Mouse (Mus musculus) lung, postnatal 0 days (tissue): Measurements from ENCODE around the gene Ssx9. TPM values are rescaled to one million over a fixed set of nuclear protein-coding genes. Genes with fewer than 3 reads are reported as not detected.
"Not testable (repeated sequence)": the region's sequence is repeated elsewhere in the genome, so short reads cannot be mapped to it uniquely, and the experiment has no call there.

Experiments used
- ATAC-seq: fragments of 200-750 bp; cut with Nextera tagmentation; 2 replicates; pipeline ENCODE4 v1.8.0; 2017; ENCODE audit warnings: moderate library complexity
- DNase-seq: peaks from one replicate; pipeline ENCODE4 v3.0.0-alpha.2; 2016; ENCODE audit warnings: low spot score
- H3K27ac ChIP-seq: fragments of 300-500 bp; sonication (generic); 2 replicates; pipeline ENCODE4 v1.5.1; 2014; ENCODE audit warnings: antibody characterized with exemption, mild to moderate bottlenecking, low read length, mixed read lengths
- H3K27me3 ChIP-seq: fragments of 300-500 bp; sonication (generic); replicated peaks from 2 replicates; pipeline ENCODE4 v1.6.1; 2014; ENCODE audit warnings: low read length, mixed read lengths; ENCODE audit not compliant: insufficient read depth
- H3K36me3 ChIP-seq: fragments of 300-500 bp; sonication (generic); 2 replicates; pipeline ENCODE4 v1.6.1; 2014; ENCODE audit warnings: low read length, mixed read lengths; ENCODE audit not compliant: insufficient read depth
- H3K4me1 ChIP-seq: fragments of 300-500 bp; sonication (generic); 2 replicates; pipeline ENCODE4 v1.6.1; 2014; ENCODE audit warnings: antibody characterized with exemption, low read depth, low read length, mixed read lengths; ENCODE audit not compliant: insufficient read depth
- H3K4me2 ChIP-seq: fragments of 300-500 bp; sonication (generic); replicated peaks from 2 replicates; pipeline ENCODE4 v1.6.1; 2014; ENCODE audit warnings: low read depth, mild to moderate bottlenecking, low read length, moderate library complexity, mixed read lengths
- H3K4me3 ChIP-seq: fragments of 300-500 bp; sonication (generic); 2 replicates; pipeline ENCODE4 v1.5.1; 2014; ENCODE audit warnings: low read depth, low read length
- H3K9ac ChIP-seq: fragments of 300-500 bp; sonication (generic); replicated peaks from 2 replicates; pipeline ENCODE4 v1.6.1; 2014; ENCODE audit warnings: low read depth, mild to moderate bottlenecking
- H3K9me3 ChIP-seq: fragments of 300-500 bp; sonication (generic); 2 replicates; pipeline ENCODE4 v1.6.1; 2016; ENCODE audit warnings: low read length, mixed read lengths
- CTCF ChIP-seq: IDR thresholded peaks from 2 replicates; pipeline ENCODE4 v1.5.1; 2016; ENCODE audit warnings: antibody characterized with exemption, mild to moderate bottlenecking
- EP300 ChIP-seq: IDR thresholded peaks from 2 replicates; pipeline ENCODE4 v1.6.1; 2016; ENCODE audit warnings: antibody characterized with exemption, mild to moderate bottlenecking, control low read depth
- WGBS: fragments of 180-500 bp; shearing (Covaris S2); extraction: QIAGEN DNeasy Blood & Tissue Kit; methylation state at CpG from one replicate; pipeline ENCODE4 v1.1.7; 2014; 5-methylcytosine and 5-hydroxymethylcytosine counted together
- polyA plus RNA-seq: library from polyadenylated mRNA; unstranded; fragments of >200 nt; fragmentation: Nextera tagmentation; extraction: Ambion mirVana; gene quantifications from 2 replicates; pipeline ENCODE4 v1.2.1, GENCODE M21; 2015

Ssx9 gene
- polyA plus RNA-seq, result not detected in 2 replicates

DNA sequence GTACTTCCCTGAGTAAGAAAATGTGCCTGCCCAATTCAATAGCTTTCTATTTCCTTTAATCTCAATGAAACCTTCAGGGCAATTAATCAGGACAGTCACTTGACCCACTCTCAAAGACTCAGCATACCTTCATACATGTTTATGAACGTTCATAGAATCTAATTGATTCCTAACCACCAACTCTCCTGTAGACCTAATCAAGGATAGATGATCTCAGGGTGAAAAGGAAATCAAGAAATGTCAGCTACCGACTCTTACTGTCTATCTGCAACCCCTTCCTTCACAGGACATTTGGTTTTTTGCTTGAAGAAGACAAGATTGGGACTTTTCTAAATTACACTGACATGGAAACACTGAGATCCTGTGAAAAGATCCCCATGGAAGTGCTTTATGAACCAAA is at the start of gene Ssx9:
Gene Ssx9 (plus strand): TSS at position 301 of the 400 bp plus-strand sequence.
- H3K27ac ChIP-seq, H3K4me3 ChIP-seq, DNase-seq, H3K36me3 ChIP-seq, H3K9ac ChIP-seq, H3K4me1 ChIP-seq, H3K9me3 ChIP-seq, H3K27me3 ChIP-seq, H3K4me2 ChIP-seq, ATAC-seq: not testable (repeated sequence)
- 44% methylated on average over 2 of the region's 2 CpGs for WGBS

- Histone ChIP-seq H3K4me2 (no peak overlapping the region), H3K4me3 (no peak overlapping the region), H3K9ac (no peak overlapping the region), H3K27me3 (no peaks in the 10 kb centered on the region), H3K36me3 (no peaks in the 10 kb centered on the region), H3K4me1 (no peaks in the 10 kb centered on the region), H3K27ac (no peak overlapping the region), H3K9me3 (no peaks in the 10 kb centered on the region)
- TF ChIP-seq EP300 (no peak), CTCF (peak; percentile 52)
- WGBS, result 53% methylated on average over 5 of the region's 5 CpGs
- no peak for ATAC-seq
- peak; percentile 4 for DNase-seq
Observed at GRCm38 (mm10) chrX:8732907-8733306, 15.3 kb upstream of the Ssx9 start.

GRCm38 (mm10) chrX:8803391-8803790 is 55.2 kb downstream of the Ssx9 start, which contains the start of gene Ssxb5:
Ssxb5 (plus strand) TSS chrX:8803691.
- H3K4me2 ChIP-seq, H3K4me3 ChIP-seq, DNase-seq, H3K4me1 ChIP-seq, H3K27ac ChIP-seq, H3K9me3 ChIP-seq, H3K9ac ChIP-seq, H3K36me3 ChIP-seq, ATAC-seq, H3K27me3 ChIP-seq: not testable (repeated sequence)
- WGBS, result 71% methylated on average over 4 of the region's 4 CpGs

Other genes starting within 250 kb of the Ssx9 start
- not detected in 2 replicates for gene Gm14459, start 223.5 kb upstream of the Ssx9 start, polyA plus RNA-seq
- not detected in 2 replicates for gene Ssxb6, start 200.2 kb upstream of the Ssx9 start, polyA plus RNA-seq
- not detected in 2 replicates for gene Ssxb3, start 156.6 kb upstream of the Ssx9 start, polyA plus RNA-seq
- gene Ssxb8, start 57.6 kb upstream of the Ssx9 start, polyA plus RNA-seq, result not detected in 2 replicates
- not detected in 2 replicates for gene Ssxb5, start 55.3 kb downstream of the Ssx9 start, polyA plus RNA-seq
- gene Gm6592, start 95.6 kb downstream of the Ssx9 start, polyA plus RNA-seq, result not detected in 2 replicates
- gene Gm5751, start 125.8 kb downstream of the Ssx9 start, polyA plus RNA-seq, result not detected in 2 replicates
- gene B630019K06Rik, start 143.9 kb downstream of the Ssx9 start, polyA plus RNA-seq, result 2.2 and 2.7 TPM in 2 replicates
- gene Fthl17b, start 214.5 kb downstream of the Ssx9 start, polyA plus RNA-seq, result not detected in 2 replicates
- not detected in 2 replicates for gene Fthl17c, start 228.1 kb downstream of the Ssx9 start, polyA plus RNA-seq
- not detected in 2 replicates for gene Fthl17d, start 238.3 kb downstream of the Ssx9 start, polyA plus RNA-seq